Comparison of ENCODE assay signal across 10 mouse cellular contexts in the genomic region with DNA sequence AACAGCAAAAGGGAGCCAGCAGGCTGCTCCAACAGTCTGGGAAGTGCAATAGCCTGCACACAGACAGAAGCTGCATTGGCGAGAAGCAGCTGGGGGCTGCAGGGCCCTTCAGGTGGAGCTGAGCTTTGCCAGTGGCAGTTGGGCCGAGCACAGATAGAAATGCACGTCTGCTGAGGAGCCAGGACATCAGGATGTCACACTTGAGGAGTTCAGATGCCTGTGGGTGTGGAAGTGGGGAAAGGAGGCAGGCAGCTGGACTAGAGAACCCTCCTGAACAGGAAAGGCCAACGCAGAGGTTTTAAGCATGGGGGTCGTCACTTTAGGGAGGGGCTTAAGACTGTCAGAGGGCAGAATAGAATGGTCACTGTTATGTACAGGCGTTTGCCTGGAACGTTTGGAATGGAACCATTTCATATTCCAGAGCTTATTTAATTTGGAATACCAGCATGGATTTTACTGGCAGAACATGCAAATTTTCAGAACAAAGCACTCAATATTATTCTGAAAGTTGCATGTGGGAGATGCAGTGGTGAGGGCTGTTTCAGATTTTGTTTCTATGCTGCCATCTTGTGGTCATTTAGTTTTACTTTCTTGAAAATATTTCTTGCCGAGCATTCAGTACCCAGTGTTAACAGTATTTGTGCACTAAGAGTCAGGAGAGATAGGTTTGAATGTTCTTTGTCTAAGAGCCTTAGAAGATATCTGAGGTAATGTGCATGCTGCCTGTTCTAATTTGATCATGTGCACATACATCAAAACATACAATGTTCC. TPM values are rescaled to one million over a fixed set of nuclear protein-coding genes. Genes with fewer than 3 reads are reported as not detected.
A peak's percentile ranks its signal among the peaks of the same experiment; 100 is the strongest.
DNase-seq lines count a peak whose midpoint lies in the region; ATAC-seq lines count a peak whose summit lies in the region.
"Had no signal": no experiment of that assay in that cellular context is flagged by ENCODE, and none has a peak within 500 bp of the region (broad histone marks: within the 10 kb centered on the region; RNA-seq: fewer than 3 reads in every experiment).

No protein-coding gene starts in this region.

- peak overlapping the region; percentile 44 for H3K27ac ChIP-seq in embryonic facial prominence, embryonic 13.5 days
- no peak overlapping the region for H3K27ac ChIP-seq in intestine, embryonic 14.5 days (ENCODE audit: low read depth)

- H3K36me3 ChIP-seq in embryonic facial prominence, embryonic 13.5 days, result peaks cover 53% of the 10 kb centered on the region
- H3K36me3 ChIP-seq in intestine, embryonic 14.5 days (ENCODE audit: control insufficient read depth, insufficient read depth, low read length), result peaks cover 25% of the 10 kb centered on the region
- H3K36me3 ChIP-seq in splenic B cell, adult 2 months (ENCODE audit: control insufficient read depth, insufficient read depth, low read length, poor library complexity, severe bottlenecking), result peaks cover 6% of the 10 kb centered on the region; the same call in 1 of the 2 replicates

- H3K9me3 ChIP-seq in embryonic facial prominence, embryonic 13.5 days, result peaks cover 9% of the 10 kb centered on the region
- H3K9me3 ChIP-seq in intestine, embryonic 14.5 days (ENCODE audit: control insufficient read depth, low read length), result peaks cover 6% of the 10 kb centered on the region

- peaks cover 5% of the 10 kb centered on the region; the same call in 1 of the 2 replicates for H3K4me1 ChIP-seq in embryonic facial prominence, embryonic 13.5 days
- H3K4me1 ChIP-seq in intestine, embryonic 14.5 days (replicated peaks; ENCODE audit: control insufficient read depth, insufficient read depth, low read length), result no peaks in the 10 kb centered on the region

- H3K27me3 ChIP-seq in embryonic facial prominence, embryonic 13.5 days, result no peaks in the 10 kb centered on the region
- no peaks in the 10 kb centered on the region for H3K27me3 ChIP-seq in intestine, embryonic 14.5 days (replicated peaks; ENCODE audit: control insufficient read depth, insufficient read depth, low read length)
- H3K27me3 ChIP-seq in splenic B cell, adult 2 months (ENCODE audit: control insufficient read depth, insufficient read depth, low read length, poor library complexity, severe bottlenecking), result no peaks in the 10 kb centered on the region

- H3K9ac ChIP-seq in embryonic facial prominence, embryonic 13.5 days, result no peak overlapping the region
- no peak overlapping the region for H3K9ac ChIP-seq in intestine, embryonic 14.5 days (ENCODE audit: low read length)

- peak; percentile 66 for ATAC-seq in CD4-positive, CD25-positive, alpha-beta regulatory T cell, adult 4 months
- ATAC-seq in embryonic facial prominence, embryonic 13.5 days (ENCODE audit: insufficient number of reproducible peaks, insufficient read depth, low FRiP score, low TSS enrichment, low read depth), result 0 out of 2 replicates have a peak, but pooled peaks have one; percentile 20
- ATAC-seq in intestine, embryonic 14.5 days (replicated peaks; ENCODE audit: low FRiP score, low TSS enrichment, low read depth), result peak; percentile 40; the same call in 1 of the 2 replicates
- ATAC-seq in monocyte, adult 5-6 weeks (replicated peaks; ENCODE audit: insufficient number of reproducible peaks, low FRiP score, low TSS enrichment, poor library complexity, severe bottlenecking), result no peak

- WGBS in embryonic facial prominence, embryonic 13.5 days, result 38% methylated on average over 8 of the region's 8 CpGs
- WGBS in intestine, embryonic 14.5 days, result 40% methylated on average over 8 of the region's 8 CpGs

- no peak overlapping the region for H3K4me2 ChIP-seq in embryonic facial prominence, embryonic 13.5 days
- H3K4me2 ChIP-seq in intestine, embryonic 14.5 days (ENCODE audit: low read length), result no peak overlapping the region

- DNase-seq in heart, adult 8-10 months (ENCODE audit: low spot score), result peak; percentile 52
- DNase-seq in heart, postnatal 4 days, result no peak
- no peak for DNase-seq in intestine, embryonic 14.5 days (ENCODE audit: low spot score)
- DNase-seq in splenic B cell, adult 2 months (ENCODE audit: low read depth, low spot score), result peak; percentile 53
- no peak for DNase-seq in right cerebral cortex, adult 18-20 months

- no peak overlapping the region for H3K4me3 ChIP-seq in embryonic facial prominence, embryonic 13.5 days
- H3K4me3 ChIP-seq in intestine, embryonic 14.5 days (ENCODE audit: low read depth, low read length), result no peak overlapping the region

RNA-seq across cellular contexts. Expression of a gene that starts 5.2 kb away (rescaled TPM):
- under 1 TPM in 1 of 4 experiments, not detected in 3; 0.12 TPM for total RNA-seq in heart, adult 8-10 months (2022)
- under 1 TPM in 1 of 2 experiments, not detected in 1; 0.32 TPM for total RNA-seq in heart, postnatal 4 days (2021)
- 1 to 10 TPM; 1.3 to 2.5 TPM for polyA plus RNA-seq in CD4-positive, CD25-positive, alpha-beta regulatory T cell, adult 4 months (2017; shearing (Covaris generic))
- not detected in 2 replicates for polyA plus RNA-seq in embryonic facial prominence, embryonic 13.5 days (2015; fragmentation: Nextera tagmentation; extraction: Ambion mirVana)
- polyA plus RNA-seq in intestine, embryonic 14.5 days (2014; fragmentation: Nextera tagmentation; extraction: Ambion mirVana), result 1.0 and 1.1 TPM in 2 replicates
- total RNA-seq in monocyte, adult 5-6 weeks (2017), result not detected in 3 replicates
- total RNA-seq: ES-E14; left cerebral cortex, postnatal 10 days had no signal

RNA-seq across cellular contexts. Expression of a gene that starts 10.1 kb away (rescaled TPM):
- 100 to 1,000 TPM; 113 to 128 (median 122) TPM for total RNA-seq in heart, adult 8-10 months (2022)
- 10 to 100 TPM; 58.7 to 61.2 TPM for total RNA-seq in heart, postnatal 4 days (2021)
- polyA plus RNA-seq in CD4-positive, CD25-positive, alpha-beta regulatory T cell, adult 4 months (2017; shearing (Covaris generic)), result 10 to 100 TPM; 11.1 to 16.5 TPM
- polyA plus RNA-seq in embryonic facial prominence, embryonic 13.5 days (2015; fragmentation: Nextera tagmentation; extraction: Ambion mirVana), result 32.7 and 33.4 TPM in 2 replicates
- polyA plus RNA-seq in intestine, embryonic 14.5 days (2014; fragmentation: Nextera tagmentation; extraction: Ambion mirVana), result 20.7 and 25.0 TPM in 2 replicates
- 0.67 to 3.4 TPM (median 2.3 TPM) in 3 replicates for total RNA-seq in monocyte, adult 5-6 weeks (2017)

RNA-seq across cellular contexts. Expression of a gene that starts 13.7 kb away (rescaled TPM):
- total RNA-seq in heart, adult 8-10 months (2022), result under 1 TPM; 0.22 to 0.37 (median 0.33) TPM
- total RNA-seq in heart, postnatal 4 days (2021), result 1 to 10 TPM; 2.0 to 2.7 TPM
- polyA plus RNA-seq in CD4-positive, CD25-positive, alpha-beta regulatory T cell, adult 4 months (2017; shearing (Covaris generic)), result not detected
- 0.21 TPM in 1 of 2 replicates, not detected in the other for polyA plus RNA-seq in embryonic facial prominence, embryonic 13.5 days (2015; fragmentation: Nextera tagmentation; extraction: Ambion mirVana)
- 0.45 and 0.85 TPM in 2 replicates for polyA plus RNA-seq in intestine, embryonic 14.5 days (2014; fragmentation: Nextera tagmentation; extraction: Ambion mirVana)
- 0.53 to 0.67 TPM in 2 of 3 replicates, not detected in the other for total RNA-seq in monocyte, adult 5-6 weeks (2017)
- total RNA-seq: ES-E14 had no signal

Comparison
In these comparisons a context has a peak if more than half of its experiments do, and no peak if none do; other contexts are left out.
1. DNase-seq: peak in heart, adult 8-10 months (single experiment) and splenic B cell, adult 2 months (single experiment); none in heart, postnatal 4 days (single experiment), intestine, embryonic 14.5 days (single experiment) and right cerebral cortex, adult 18-20 months (single experiment).
2. RNA of a gene that starts 10.1 kb away (total RNA-seq): 113 to 128 TPM in heart, adult 8-10 months and 58.7 to 61.2 TPM in heart, postnatal 4 days; 0.67 to 3.4 TPM in monocyte, adult 5-6 weeks; every median in the first group is over 10 times any median in the second.